Mouse (Mus musculus) lung, embryonic 16.5 days (tissue): ENCODE measurements at regions not wholly inside any gene's neighbourhood (a gene's known extent, or its start where the extent isn't known, plus 50 kb on each side); places are given as distances from the start of the nearest gene placed in this dataset.

Experiments
- ATAC-seq: fragments of 200-750 bp; cut with Nextera tagmentation; 2 replicates; pipeline ENCODE4 v1.8.0; 2017; ENCODE audit warnings: low read depth, mild to moderate bottlenecking, moderate library complexity
- H3K27ac ChIP-seq: fragments of 300-500 bp; sonication (generic); 2 replicates; pipeline ENCODE4 v1.5.1; 2014; ENCODE audit warnings: mild to moderate bottlenecking, control low read depth, low read length
- H3K27me3 ChIP-seq: fragments of 300-500 bp; sonication (generic); 2 replicates; pipeline ENCODE4 v1.6.1; 2014; ENCODE audit warnings: low read depth, low read length, mixed read lengths; ENCODE audit not compliant: control insufficient read depth, insufficient read depth
- H3K36me3 ChIP-seq: fragments of 300-500 bp; sonication (generic); 2 replicates; pipeline ENCODE4 v1.6.1; 2014; ENCODE audit warnings: low read length; ENCODE audit not compliant: control insufficient read depth, insufficient read depth
- H3K4me1 ChIP-seq: fragments of 300-500 bp; sonication (generic); replicated peaks from 2 replicates; pipeline ENCODE4 v1.6.1; 2014; ENCODE audit warnings: low read length, mixed read lengths; ENCODE audit not compliant: control insufficient read depth, insufficient read depth
- H3K4me2 ChIP-seq: fragments of 300-500 bp; sonication (generic); 2 replicates; pipeline ENCODE4 v1.6.1; 2014; ENCODE audit warnings: low read depth, low read length, control low read depth
- H3K4me3 ChIP-seq: fragments of 300-500 bp; sonication (generic); 2 replicates; pipeline ENCODE4 v1.5.1; 2014; ENCODE audit warnings: mild to moderate bottlenecking, low read length, control low read depth
- H3K9ac ChIP-seq: fragments of 300-500 bp; sonication (generic); 2 replicates; pipeline ENCODE4 v1.6.1; 2014; ENCODE audit warnings: low read length, control low read depth
- H3K9me3 ChIP-seq: fragments of 300-500 bp; sonication (generic); 2 replicates; pipeline ENCODE4 v1.6.1; 2016; ENCODE audit warnings: low read length; ENCODE audit not compliant: control insufficient read depth
- WGBS: fragments of 180-500 bp; shearing (Covaris S2); extraction: QIAGEN DNeasy Blood & Tissue Kit; methylation state at CpG from one replicate; pipeline ENCODE4 v1.1.7; 2014; 5-methylcytosine and 5-hydroxymethylcytosine counted together

- H3K4me3 ChIP-seq, result no peak overlapping the region
- H3K4me2 ChIP-seq, result no peak overlapping the region
- H3K27me3 ChIP-seq, result no peaks in the 10 kb centered on the region
- ATAC-seq, result no peak
- 79% methylated on average over 6 of the region's 6 CpGs for WGBS
- no peak overlapping the region for H3K27ac ChIP-seq
- no peaks in the 10 kb centered on the region for H3K36me3 ChIP-seq
- H3K4me1 ChIP-seq, result peaks cover 5% of the 10 kb centered on the region; the same call in 1 of the 2 replicates
- H3K9ac ChIP-seq, result no peak overlapping the region
- H3K9me3 ChIP-seq, result no peaks in the 10 kb centered on the region
Observed at GRCm38 (mm10) chr12:16013861-16014630, 197.3 kb upstream of the Trib2 start.

- no peak for ATAC-seq
- Histone ChIP-seq H3K27ac (no peak overlapping the region), H3K4me1 (peaks cover 9% of the 10 kb centered on the region; the same call in 1 of the 2 replicates), H3K36me3 (no peaks in the 10 kb centered on the region), H3K4me3 (no peak overlapping the region), H3K4me2 (no peak overlapping the region), H3K9ac (no peak overlapping the region), H3K9me3 (no peaks in the 10 kb centered on the region), H3K27me3 (no peaks in the 10 kb centered on the region)
- WGBS, result 82% methylated on average over 2 of the region's 2 CpGs
Observed at GRCm38 (mm10) chr12:16013354-16013753, 196.6 kb upstream of the Trib2 start.

DNA sequence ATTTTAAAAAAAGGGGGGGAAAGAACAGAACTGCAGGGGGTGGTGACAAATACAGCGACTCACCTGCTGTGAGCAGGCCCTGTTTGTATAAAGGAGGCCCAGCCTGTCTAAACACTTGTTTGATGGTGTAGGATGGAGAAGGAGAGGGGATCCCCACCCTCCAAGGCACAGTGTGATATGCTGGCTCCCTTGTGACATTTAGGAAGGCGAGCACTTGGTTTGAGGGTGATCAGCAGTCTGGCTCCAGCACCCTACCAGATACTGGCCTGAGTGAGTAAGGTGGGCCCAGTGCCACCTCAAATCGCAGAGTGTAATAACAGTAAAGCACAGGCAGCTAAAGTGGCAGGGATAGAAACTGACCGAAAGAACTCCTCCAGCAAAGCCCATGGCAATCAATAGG is 195.4 kb upstream of the Trib2 start:
- H3K27me3 ChIP-seq, result no peaks in the 10 kb centered on the region
- H3K36me3 ChIP-seq, result no peaks in the 10 kb centered on the region
- peaks cover 9% of the 10 kb centered on the region; the same call in 1 of the 2 replicates for H3K4me1 ChIP-seq
- no peak overlapping the region for H3K4me3 ChIP-seq
- H3K9ac ChIP-seq, result no peak overlapping the region
- H3K4me2 ChIP-seq, result no peak overlapping the region
- H3K27ac ChIP-seq, result no peak overlapping the region
- no peak for ATAC-seq
- WGBS, result 76% methylated on average over 4 of the region's 4 CpGs
- H3K9me3 ChIP-seq, result no peaks in the 10 kb centered on the region

GRCm38 (mm10) chr12:16009822-16010620 is 193.3 kb upstream of the Trib2 start:
- Histone ChIP-seq H3K9me3 (no peaks in the 10 kb centered on the region), H3K4me3 (no peak overlapping the region), H3K27me3 (no peaks in the 10 kb centered on the region), H3K9ac (no peak overlapping the region), H3K4me1 (peaks cover 9% of the 10 kb centered on the region; the same call in 1 of the 2 replicates), H3K4me2 (no peak overlapping the region), H3K36me3 (no peaks in the 10 kb centered on the region), H3K27ac (no peak overlapping the region)
- 62% methylated on average over 10 of the region's 10 CpGs for WGBS
- no peak for ATAC-seq

GRCm38 (mm10) chr12:16008763-16009515 is 192.2 kb upstream of the Trib2 start:
- Histone ChIP-seq H3K27ac (peak overlapping the region; percentile 57), H3K36me3 (no peaks in the 10 kb centered on the region), H3K4me2 (no peak overlapping the region), H3K9me3 (no peaks in the 10 kb centered on the region), H3K4me1 (peaks cover 9% of the 10 kb centered on the region; the same call in 1 of the 2 replicates), H3K9ac (no peak overlapping the region), H3K4me3 (no peak overlapping the region), H3K27me3 (no peaks in the 10 kb centered on the region)
- WGBS, result 34% methylated on average over 3 of the region's 3 CpGs
- ATAC-seq, result peak; percentile 80

DNA sequence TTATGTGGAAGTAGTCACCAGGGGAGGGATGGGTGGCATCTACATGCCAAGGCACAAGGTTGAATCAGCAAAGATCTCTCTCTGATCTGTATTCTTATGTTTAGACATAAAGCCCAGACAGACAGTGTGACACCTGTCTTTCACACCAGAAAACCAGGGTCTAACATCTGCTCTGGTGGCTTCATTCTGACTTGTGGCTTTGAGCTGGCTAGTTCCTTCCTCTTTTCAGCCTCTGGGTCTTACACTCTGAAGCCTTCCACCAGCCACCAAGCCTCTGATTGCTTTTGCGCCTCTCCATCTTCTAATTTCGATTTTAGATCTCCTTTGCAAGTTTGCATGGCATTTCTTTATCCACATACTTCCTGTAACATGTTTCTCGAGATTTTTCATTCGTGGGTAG is 191.5 kb upstream of the Trib2 start:
- Histone ChIP-seq H3K4me3 (no peak overlapping the region), H3K4me1 (peaks cover 9% of the 10 kb centered on the region; the same call in 1 of the 2 replicates), H3K27me3 (no peaks in the 10 kb centered on the region), H3K4me2 (no peak overlapping the region), H3K36me3 (no peaks in the 10 kb centered on the region), H3K9me3 (no peaks in the 10 kb centered on the region), H3K9ac (no peak overlapping the region), H3K27ac (peak overlapping the region; percentile 57; the same call in 1 of the 2 replicates)
- ATAC-seq, result no peak
- 50% methylated on average over 4 of the region's 4 CpGs for WGBS

- WGBS, result 67% methylated on average over 5 of the region's 5 CpGs
- Histone ChIP-seq H3K36me3 (no peaks in the 10 kb centered on the region), H3K9ac (no peak overlapping the region), H3K27me3 (no peaks in the 10 kb centered on the region), H3K27ac (no peak overlapping the region), H3K4me1 (peaks cover 9% of the 10 kb centered on the region; the same call in 1 of the 2 replicates), H3K9me3 (no peaks in the 10 kb centered on the region), H3K4me3 (no peak overlapping the region), H3K4me2 (no peak overlapping the region)
- no peak for ATAC-seq
Observed at GRCm38 (mm10) chr12:16006688-16007087, 190.0 kb upstream of the Trib2 start.

DNA sequence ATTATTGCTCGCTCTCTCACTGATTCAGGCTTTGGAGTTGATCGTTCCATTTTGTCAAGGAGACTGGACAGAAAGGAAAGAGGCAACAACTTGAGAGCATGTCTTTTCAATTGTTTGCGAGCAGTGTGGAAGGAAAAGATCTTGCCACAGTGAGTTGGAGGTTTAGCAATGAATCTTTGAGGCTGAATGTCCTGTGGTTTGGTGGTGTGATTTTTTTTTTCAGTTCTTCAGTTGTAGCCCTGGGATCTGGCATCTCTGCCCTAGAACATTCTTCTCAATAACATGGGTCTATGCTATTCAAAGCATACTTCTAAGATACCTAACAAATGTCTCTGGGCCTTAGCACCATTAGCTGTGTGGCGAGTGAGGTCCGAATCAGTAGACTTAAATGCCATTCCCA is 189.6 kb upstream of the Trib2 start:
- H3K27ac ChIP-seq, result no peak overlapping the region
- no peaks in the 10 kb centered on the region for H3K27me3 ChIP-seq
- H3K4me3 ChIP-seq, result no peak overlapping the region
- H3K4me2 ChIP-seq, result no peak overlapping the region
- no peak overlapping the region for H3K9ac ChIP-seq
- 88% methylated on average over 5 of the region's 5 CpGs for WGBS
- H3K4me1 ChIP-seq, result peaks cover 9% of the 10 kb centered on the region; the same call in 1 of the 2 replicates
- H3K36me3 ChIP-seq, result no peaks in the 10 kb centered on the region
- ATAC-seq, result no peak
- H3K9me3 ChIP-seq, result no peaks in the 10 kb centered on the region

DNA sequence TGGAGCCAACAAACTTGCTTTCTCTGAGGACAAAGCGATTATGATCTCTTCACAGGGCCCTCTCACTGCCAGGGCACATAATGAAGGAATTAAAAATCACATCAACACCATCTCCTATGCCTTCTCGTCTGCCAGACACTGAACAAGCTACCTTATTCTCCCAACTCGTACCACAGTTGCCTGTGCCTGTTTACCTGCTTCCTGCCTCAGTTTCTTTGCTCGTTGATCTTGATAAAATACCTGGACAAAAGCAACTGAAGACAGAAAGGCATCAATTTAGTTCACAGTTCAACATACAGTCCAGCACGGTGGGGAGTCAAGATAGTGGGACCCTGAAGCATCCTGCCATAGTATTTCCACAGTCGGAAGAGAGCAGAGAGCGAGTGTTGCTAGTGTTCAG is 185.1 kb upstream of the Trib2 start:
- Histone ChIP-seq H3K9ac (no peak overlapping the region), H3K4me3 (no peak overlapping the region), H3K4me2 (no peak overlapping the region), H3K27me3 (no peaks in the 10 kb centered on the region), H3K36me3 (no peaks in the 10 kb centered on the region), H3K9me3 (no peaks in the 10 kb centered on the region), H3K27ac (no peak overlapping the region), H3K4me1 (no peaks in the 10 kb centered on the region)
- no peak for ATAC-seq
- WGBS, result 84% methylated on average over 7 of the region's 7 CpGs
